Mouse (Mus musculus): Measurements from ENCODE around the gene Il1rl1. TPM values are rescaled to one million over a fixed set of nuclear protein-coding genes. Genes with fewer than 3 reads are reported as not detected.

Gene Il1rl1
- polyA plus RNA-seq, 1 experiment from 2014 or later, result 2.3 TPM

DNA sequence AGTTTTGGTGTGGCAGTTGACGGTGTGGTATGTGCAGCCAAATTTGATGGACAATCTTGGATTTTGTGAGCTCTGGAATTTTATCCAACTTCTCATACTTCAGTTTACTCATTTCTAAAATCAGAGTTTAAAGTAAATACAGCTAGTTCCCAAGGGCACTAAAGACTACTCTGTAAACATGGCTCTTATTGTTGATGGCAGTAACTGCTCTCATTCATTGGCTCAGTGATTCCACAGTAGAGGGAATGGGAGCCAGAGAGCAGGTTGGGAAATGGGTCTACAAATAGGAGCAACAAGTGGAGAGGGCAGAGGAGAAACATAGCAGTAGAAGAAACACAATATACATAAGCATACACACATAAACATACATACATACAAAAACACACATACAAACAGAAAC lies 70.3 kb downstream of the Il1rl1 start:
- DNase-seq, result no peak
- 78% methylated on average over 1 of the region's 1 CpGs for WGBS (ENCODE audit: insufficient replicate concordance)

DNA sequence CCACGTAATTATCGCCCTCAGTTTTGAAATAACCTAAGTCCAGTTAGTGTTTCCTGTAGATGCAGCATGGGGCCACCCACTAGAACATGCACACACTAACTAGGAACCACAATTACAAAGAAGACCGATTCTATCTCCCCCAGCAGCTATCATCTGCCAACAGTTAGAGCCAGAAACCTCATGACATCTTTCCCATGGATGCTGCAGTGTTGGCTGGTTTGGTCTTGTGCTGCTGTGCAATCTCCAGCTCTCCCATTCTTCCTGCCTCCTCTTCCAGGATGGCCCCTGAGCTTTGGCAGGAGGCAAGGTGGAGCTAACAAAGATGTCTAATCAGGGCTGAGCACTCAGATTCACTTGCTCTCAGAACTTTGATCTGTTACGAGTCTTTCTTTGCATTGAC lies 71.8 kb downstream of the Il1rl1 start:
- H3K9ac ChIP-seq, result no peak overlapping the region
- H3K4me3 ChIP-seq (replicated peaks), result no peak overlapping the region
- no peak overlapping the region for H3K4me2 ChIP-seq
- H3K4me1 ChIP-seq (replicated peaks), result no peaks in the 10 kb centered on the region
- H3K36me3 ChIP-seq, result no peaks in the 10 kb centered on the region
- H3K27ac ChIP-seq, result no peak overlapping the region
- H3K27me3 ChIP-seq, result no peaks in the 10 kb centered on the region
- no peak for DNase-seq
- ATAC-seq (ENCODE audit: low read depth), result no peak
- WGBS (ENCODE audit: insufficient replicate concordance), result 21% methylated on average over 4 of the region's 4 CpGs
- H3K9me3 ChIP-seq (replicated peaks), result no peaks in the 10 kb centered on the region

More for the DNA sequence above, 70.3 kb downstream of the Il1rl1 start:
- Histone ChIP-seq H3K27me3 (no peaks in the 10 kb centered on the region), H3K36me3 (no peaks in the 10 kb centered on the region), H3K4me2 (no peak overlapping the region), H3K9ac (no peak overlapping the region), H3K4me1 (replicated peaks) (no peaks in the 10 kb centered on the region), H3K27ac (no peak overlapping the region), H3K9me3 (replicated peaks) (no peaks in the 10 kb centered on the region), H3K4me3 (replicated peaks) (no peak overlapping the region)
- ATAC-seq (ENCODE audit: low read depth), result no peak

- H3K4me3 ChIP-seq (replicated peaks), result no peak overlapping the region
- H3K27ac ChIP-seq, result no peak overlapping the region; the same call in 1 of the 2 replicates
- H3K4me1 ChIP-seq (replicated peaks), result no peaks in the 10 kb centered on the region
- H3K9me3 ChIP-seq (replicated peaks), result no peaks in the 10 kb centered on the region
- no peak overlapping the region for H3K4me2 ChIP-seq
- WGBS (ENCODE audit: insufficient replicate concordance), result 33% methylated on average over 11 of the region's 11 CpGs
- no peaks in the 10 kb centered on the region for H3K27me3 ChIP-seq
- ATAC-seq (ENCODE audit: low read depth), result no peak
- no peak for DNase-seq
- H3K36me3 ChIP-seq, result no peaks in the 10 kb centered on the region
- H3K9ac ChIP-seq, result no peak overlapping the region
These were observed 72.4 kb downstream of the Il1rl1 start for GRCm38 (mm10) chr1:40501546-40502398.

- H3K4me2 ChIP-seq, result no peak overlapping the region
- no peaks in the 10 kb centered on the region for H3K36me3 ChIP-seq
- DNase-seq (no peak), ATAC-seq (ENCODE audit: low read depth) (no peak)
- H3K27ac ChIP-seq, result no peak overlapping the region
- no peak overlapping the region for H3K9ac ChIP-seq
- H3K4me1 ChIP-seq (replicated peaks), result no peaks in the 10 kb centered on the region
- H3K27me3 ChIP-seq, result no peaks in the 10 kb centered on the region
- H3K9me3 ChIP-seq (replicated peaks), result no peaks in the 10 kb centered on the region
- H3K4me3 ChIP-seq (replicated peaks), result no peak overlapping the region
- WGBS (ENCODE audit: insufficient replicate concordance), result 28% methylated on average over 5 of the region's 5 CpGs
These were observed 75.2 kb downstream of the Il1rl1 start for GRCm38 (mm10) chr1:40504548-40504947.

Other genes starting within 250 kb of the Il1rl1 start
- 9.2 and 12.3 TPM in 2 replicates for gene Il1r1, start 204.5 kb upstream of the Il1rl1 start, polyA plus RNA-seq (2015; fragmentation: Nextera tagmentation; extraction: Ambion mirVana)
- 1.4 and 1.8 TPM in 2 replicates for gene Il1rl2, start 105.0 kb upstream of the Il1rl1 start, polyA plus RNA-seq (2015; fragmentation: Nextera tagmentation; extraction: Ambion mirVana)
- 0.03 TPM in 1 of 2 replicates, not detected in the other for gene Il18r1, start 36.0 kb downstream of the Il1rl1 start, polyA plus RNA-seq (2015; fragmentation: Nextera tagmentation; extraction: Ambion mirVana)
- gene Il18rap, start 85.8 kb downstream of the Il1rl1 start, polyA plus RNA-seq (2015; fragmentation: Nextera tagmentation; extraction: Ambion mirVana), result 0.69 and 0.76 TPM in 2 replicates
- gene Slc9a4, start 150.5 kb downstream of the Il1rl1 start, polyA plus RNA-seq (2015; fragmentation: Nextera tagmentation; extraction: Ambion mirVana), result not detected in 2 replicates

Data from liver, embryonic 13.5 days (tissue).